Mouse (Mus musculus) retina, postnatal 1 day (tissue): ENCODE data around the gene 1700028K03Rik.
A peak's percentile ranks its signal among the peaks of the same experiment; 100 is the strongest.

ENCODE experiments used
- DNase-seq: peaks from one replicate; pipeline ENCODE4 v3.0.0-alpha.2; 2012

Gene 1700028K03Rik

DNA sequence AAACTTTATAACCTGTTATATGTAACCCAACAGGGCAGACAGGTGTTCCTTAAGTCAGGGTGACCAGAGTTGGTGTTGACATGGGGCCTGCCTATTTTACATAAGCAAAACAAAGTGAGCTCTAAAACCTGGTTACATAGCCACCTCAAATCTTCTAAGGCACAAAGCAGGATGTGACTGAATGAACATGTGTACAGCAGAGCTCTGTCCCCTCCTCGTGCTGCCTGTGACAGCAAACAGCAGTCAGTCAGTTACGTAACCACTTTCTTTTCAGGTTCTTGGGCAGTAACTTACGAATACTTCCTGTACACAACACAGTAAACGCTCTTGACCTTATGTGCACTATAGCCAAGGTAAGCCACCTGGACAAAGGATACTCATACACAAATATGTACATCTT is 11.4 kb downstream of the 1700028K03Rik start:
- no peak for DNase-seq

GRCm38 (mm10) chr5:107547955-107548354 is 13.4 kb downstream of the 1700028K03Rik start:
- DNase-seq, result no peak

DNA sequence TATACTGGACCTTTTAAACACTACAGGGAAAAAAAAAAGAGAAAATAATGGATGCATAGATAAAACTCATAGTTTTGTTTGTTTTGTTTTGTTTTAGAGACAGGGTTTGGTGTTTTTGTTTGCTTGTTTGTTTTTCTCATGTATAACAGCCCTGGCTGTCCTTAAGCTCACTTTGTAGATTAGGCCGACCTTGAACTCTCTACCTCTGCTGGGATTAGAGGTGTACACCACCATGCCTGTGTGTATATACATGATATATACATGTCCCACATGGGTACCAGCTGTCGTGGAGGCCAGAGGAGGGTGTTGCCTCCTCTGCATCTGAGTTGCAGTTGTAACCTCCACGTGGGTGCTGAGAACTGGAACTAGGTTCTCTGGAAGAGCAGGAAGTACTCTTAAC is 13.9 kb downstream of the 1700028K03Rik start:
- DNase-seq, result no peak

GRCm38 (mm10) chr5:107554336-107554735 is 19.8 kb downstream of the 1700028K03Rik start:
- no peak for DNase-seq

DNA sequence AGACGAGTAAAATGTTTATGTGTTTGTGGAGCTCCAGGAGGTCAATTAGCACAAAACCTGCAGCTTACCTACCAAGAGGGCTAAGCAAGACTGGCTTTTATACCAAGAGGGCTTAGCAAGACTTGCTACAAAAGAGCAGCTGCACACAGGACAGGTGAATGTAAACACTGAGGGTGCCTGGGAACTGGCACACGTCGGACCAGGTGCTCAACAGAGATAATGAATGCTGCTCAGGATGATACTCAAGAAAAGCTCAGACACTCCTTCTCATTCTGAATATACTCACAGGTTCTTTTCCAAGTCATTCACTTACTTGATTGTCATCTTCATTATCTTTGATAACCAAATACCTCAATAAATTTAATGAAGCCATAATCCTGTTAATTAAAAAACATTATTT is 22.5 kb downstream of the 1700028K03Rik start:
- DNase-seq, result no peak

GRCm38 (mm10) chr5:107569148-107569547 is 34.6 kb downstream of the 1700028K03Rik start:
- no peak for DNase-seq

DNA sequence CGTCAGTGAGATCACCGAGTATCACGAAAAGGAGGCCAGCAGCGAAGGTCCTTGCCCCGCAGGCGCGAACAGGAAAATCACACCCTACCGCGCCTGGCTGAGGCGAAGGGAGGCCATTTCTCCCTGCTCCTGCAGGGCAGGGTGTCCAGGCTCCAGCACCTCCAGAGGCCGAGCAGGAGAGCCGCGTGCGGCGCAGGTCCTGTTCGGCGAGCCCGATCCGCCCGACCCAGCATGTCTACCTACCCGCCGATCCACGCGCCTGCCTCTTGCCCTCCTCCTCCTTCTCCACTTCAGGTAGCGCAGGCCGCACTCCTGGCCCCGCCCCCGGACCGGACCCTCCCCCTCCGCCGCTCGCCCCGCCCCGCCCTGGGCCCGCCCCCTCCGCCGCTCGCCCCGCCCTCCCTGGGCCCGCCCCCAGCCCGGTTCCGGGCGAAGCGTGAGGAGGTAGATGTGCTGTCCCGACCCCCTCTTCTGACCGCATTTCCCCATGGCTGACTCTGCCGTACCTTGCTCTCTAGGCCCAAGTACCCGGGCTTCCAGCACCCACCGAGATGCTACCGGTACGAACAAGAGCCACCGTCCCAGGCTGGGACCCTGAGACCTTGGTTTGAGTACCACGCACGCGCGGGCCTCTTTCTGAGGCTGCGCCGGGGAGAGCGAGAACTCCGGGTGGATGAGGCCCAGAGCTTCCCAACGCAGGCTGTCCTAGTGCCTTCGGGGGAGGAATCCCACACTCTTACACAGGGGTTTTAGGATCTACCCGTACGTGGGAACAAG is 63.0 kb downstream of the 1700028K03Rik start, which contains the start of the genes Rpap2 and Glmn:
Rpap2 (plus strand) TSS at position 73 of the 777 bp plus-strand sequence.
Glmn (minus strand) TSS at position 588 of the 777 bp plus-strand sequence.
- peak; percentile 92 for DNase-seq

DNA sequence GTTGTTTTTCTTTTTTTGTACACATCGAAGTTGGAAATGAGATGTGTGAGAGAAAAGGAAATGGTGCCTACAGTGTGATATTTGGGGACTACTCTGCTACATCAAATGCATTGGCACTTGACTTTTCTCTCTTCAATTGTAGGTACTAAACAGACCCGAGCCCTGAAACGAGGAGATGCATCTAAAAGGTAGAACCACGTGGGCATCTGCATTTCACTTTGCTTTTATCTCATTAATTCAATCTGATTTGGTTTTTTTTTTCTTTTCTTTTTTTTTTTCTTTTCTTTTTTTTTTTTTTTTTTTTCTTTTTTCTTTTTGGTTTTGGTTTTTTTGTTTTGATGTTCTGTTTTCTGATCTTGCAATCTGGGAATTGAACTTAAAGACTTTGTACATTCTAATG is 63.9 kb downstream of the 1700028K03Rik start:
- no peak for DNase-seq
